ENCODE assay signal across 20 mouse cellular contexts in genomic region chr17:3075166-3075872, GRCm38 (mm10). TPM values are rescaled to one million over a fixed set of nuclear protein-coding genes. Genes with fewer than 3 reads are reported as not detected.
A peak's percentile ranks its signal among the peaks of the same experiment; 100 is the strongest.
DNase-seq lines count a peak whose midpoint lies in the region; ATAC-seq and TF ChIP-seq lines count a peak whose summit lies in the region.
"Had no signal": no experiment of that assay in that cellular context is flagged by ENCODE, and none has a peak within 500 bp of the region (broad histone marks: within the 10 kb centered on the region; RNA-seq: fewer than 3 reads in every experiment).

No protein-coding gene starts in this region.

- 93% methylated on average over 9 of the region's 9 CpGs for WGBS in limb, embryonic 13.5 days
- 94% methylated on average over 9 of the region's 9 CpGs for WGBS in limb, embryonic 10.5 days

- no peaks in the 10 kb centered on the region for H3K4me1 ChIP-seq in limb, embryonic 13.5 days
- H3K4me1 ChIP-seq in limb, embryonic 10.5 days, result no peaks in the 10 kb centered on the region
- H3K4me1 ChIP-seq in MEL (ENCODE audit: control insufficient read depth in 1 of 2, insufficient read depth in 2 of 2, low read length in 2 of 2), result no peaks in the 10 kb centered on the region
- H3K4me1 ChIP-seq: forebrain, embryonic 12.5 days; limb, embryonic 12.5 days; lung, embryonic 15.5 days; megakaryocyte, embryonic 14.5 days had no signal

- no peak overlapping the region for H3K4me3 ChIP-seq in limb, embryonic 13.5 days
- H3K4me3 ChIP-seq in limb, embryonic 10.5 days, result no peak overlapping the region
- no peak overlapping the region for H3K4me3 ChIP-seq in MEL (ENCODE audit: control insufficient read depth in 1 of 2, insufficient read depth in 1 of 2, low read depth in 2 of 2, low read length in 2 of 2)
- H3K4me3 ChIP-seq: forebrain, embryonic 12.5 days; left cerebral cortex, adult 2 months; limb, embryonic 12.5 days; lung, embryonic 15.5 days; megakaryocyte, embryonic 14.5 days had no signal

- no peak for TF ChIP-seq EP300 in MEL (IDR thresholded peaks at IDR 0.05; ENCODE audit: low read depth in 1 of 2, low read length in 2 of 2)

- no peak overlapping the region for H3K4me2 ChIP-seq in limb, embryonic 13.5 days (replicated peaks)
- H3K4me2 ChIP-seq: forebrain, embryonic 12.5 days; heart, embryonic 11.5 days; limb, embryonic 12.5 days; lung, embryonic 15.5 days had no signal

- 0 out of 2 replicates have a peak, but pooled peaks have one; percentile 18 for ATAC-seq in limb, embryonic 13.5 days (ENCODE audit: low FRiP score, low read depth)
- 0 out of 2 replicates have a peak, but pooled peaks have one; percentile 5 for ATAC-seq in megakaryocyte-erythroid progenitor cell, adult 5-6 weeks (replicated peaks; ENCODE audit: low FRiP score, low TSS enrichment, poor library complexity, severe bottlenecking)
- ATAC-seq: hindbrain, embryonic 16.5 days had no signal

- no peak for DNase-seq in limb, embryonic 10.5 days (ENCODE audit: low spot score)
- peak; percentile 21 for DNase-seq in MEL (ENCODE audit: low read depth, low spot score)
- peak; percentile 67 for DNase-seq in ZHBTc4 (ENCODE audit: low read depth, low spot score)
- DNase-seq in spleen, adult 12 weeks (ENCODE audit: low spot score), result no peak
- DNase-seq in adrenal gland, postnatal 10 days, result no peak
- DNase-seq: adrenal gland, postnatal 36 days; embryo, embryonic 11 days; heart, postnatal 14 days; kidney, adult 11 months; kidney, postnatal 10 days had no signal

- H3K9ac ChIP-seq in limb, embryonic 13.5 days, result no peak overlapping the region
- H3K9ac ChIP-seq in MEL (ENCODE audit: control insufficient read depth, low read depth, low read length, poor library complexity, severe bottlenecking), result no peak overlapping the region
- H3K9ac ChIP-seq: forebrain, embryonic 12.5 days; limb, embryonic 12.5 days; lung, embryonic 15.5 days had no signal

- TF ChIP-seq RAD21 in MEL (IDR thresholded peaks at IDR 0.05; ENCODE audit: low read depth, low read length), result no peak

- no peak for TF ChIP-seq POLR2A in MEL (IDR thresholded peaks at IDR 0.05; ENCODE audit: control insufficient read depth in 1 of 2, insufficient read depth in 1 of 2, low read depth in 1 of 2, low read length in 2 of 2, poor library complexity in 1 of 2)

- no peaks in the 10 kb centered on the region for H3K27me3 ChIP-seq in limb, embryonic 13.5 days
- no peaks in the 10 kb centered on the region for H3K27me3 ChIP-seq in limb, embryonic 10.5 days (ENCODE audit: low read depth, poor library complexity, severe bottlenecking)
- H3K27me3 ChIP-seq in MEL (ENCODE audit: control insufficient read depth in 1 of 2, insufficient read depth in 2 of 2, low read length in 2 of 2), result no peaks in the 10 kb centered on the region
- H3K27me3 ChIP-seq: CH12.LX; forebrain, embryonic 12.5 days; limb, embryonic 12.5 days; lung, embryonic 15.5 days; megakaryocyte, embryonic 14.5 days had no signal

- no peak for TF ChIP-seq CTCF in MEL (IDR thresholded peaks at IDR 0.05 in 2 of 3, conservative IDR thresholded peaks at IDR 0.05 in 1 of 3; ENCODE audit: control insufficient read depth in 1 of 3, insufficient read depth in 1 of 3, low read depth in 2 of 3, low read length in 3 of 3, poor library complexity in 1 of 3, severe bottlenecking in 1 of 3)

- H3K9me3 ChIP-seq in limb, embryonic 13.5 days, result peaks cover 19% of the 10 kb centered on the region; the same call in 1 of the 2 replicates
- peaks cover 10% of the 10 kb centered on the region; the same call in 1 of the 2 replicates for H3K9me3 ChIP-seq in limb, embryonic 10.5 days (replicated peaks)
- H3K9me3 ChIP-seq in MEL (replicated peaks; ENCODE audit: insufficient read depth, low read length), result no peaks in the 10 kb centered on the region
- H3K9me3 ChIP-seq: lung, embryonic 15.5 days; megakaryocyte, embryonic 14.5 days had no signal

- H3K27ac ChIP-seq in limb, embryonic 13.5 days, result no peak overlapping the region
- no peak overlapping the region for H3K27ac ChIP-seq in limb, embryonic 10.5 days
- no peak overlapping the region for H3K27ac ChIP-seq in MEL (ENCODE audit: control insufficient read depth, low read depth, low read length)
- H3K27ac ChIP-seq: forebrain, embryonic 12.5 days; left cerebral cortex, adult 2 months; limb, embryonic 12.5 days; lung, embryonic 15.5 days had no signal

- H3K36me3 ChIP-seq in limb, embryonic 13.5 days, result peaks cover 64% of the 10 kb centered on the region
- H3K36me3 ChIP-seq in limb, embryonic 10.5 days, result peaks cover 71% of the 10 kb centered on the region
- no peaks in the 10 kb centered on the region for H3K36me3 ChIP-seq in MEL (ENCODE audit: control insufficient read depth in 1 of 2, insufficient read depth in 2 of 2, low read length in 2 of 2)

- no peaks in the 10 kb centered on the region for H3K79me2 ChIP-seq in MEL (ENCODE audit: control insufficient read depth, insufficient read depth, low read length, poor library complexity)

TF ChIP-seq in MEL, 35 proteins besides CTCF, POLR2A, EP300 and RAD21:
- TF ChIP-seq ZNF384 (IDR thresholded peaks at IDR 0.05; ENCODE audit: low read depth, low read length) (no peak), HCFC1 (IDR thresholded peaks at IDR 0.05; ENCODE audit: low read depth, low read length) (no peak), MEF2A (IDR thresholded peaks at IDR 0.05; ENCODE audit: extremely low read depth, insufficient replicate concordance, low read depth, low read length, poor library complexity, severe bottlenecking) (no peak), TBP (IDR thresholded peaks at IDR 0.05; ENCODE audit: low read depth, low read length) (no peak), USF2 (IDR thresholded peaks at IDR 0.05; ENCODE audit: borderline replicate concordance in 1 of 2, insufficient read depth in 1 of 2, low read depth in 1 of 2, low read length in 2 of 2) (no peak), NELFE (IDR thresholded peaks at IDR 0.05; ENCODE audit: low read depth, low read length) (no peak), CHD1 (IDR thresholded peaks at IDR 0.05; ENCODE audit: low read depth, low read length) (no peak), ZKSCAN1 (IDR thresholded peaks at IDR 0.05; ENCODE audit: low read depth, low read length) (no peak), SMC3 (IDR thresholded peaks at IDR 0.05; ENCODE audit: low read depth, low read length) (no peak), JUND (IDR thresholded peaks at IDR 0.05; ENCODE audit: low read depth, low read length) (no peak), POLR2AphosphoS5 (IDR thresholded peaks at IDR 0.05; ENCODE audit: borderline replicate concordance, low read depth, low read length) (no peak)

RNA-seq across cellular contexts. Expression of gene Scaf8, which starts 39.5 kb away (rescaled TPM):
- 21.0 and 22.4 TPM in 2 replicates for polyA plus RNA-seq in limb, embryonic 13.5 days (2015; fragmentation: Nextera tagmentation; extraction: Ambion mirVana)
- polyA plus RNA-seq in limb, embryonic 10.5 days (2016; fragmentation: Nextera tagmentation; extraction: Ambion mirVana), result 23.1 and 27.1 TPM in 2 replicates
- 14.4 and 14.8 TPM in 2 replicates for total RNA-seq in MEL (2012; rRNA removed)
- 10 to 100 TPM in 1 of 2 experiments, not detected in 1; 24.6 TPM for polyA plus RNA-seq in MEL (2012; ENCODE audit: insufficient read depth in 1 of 2, insufficient read length in 2 of 2, low read depth in 1 of 2, low replicate concordance in 2 of 2, missing spikeins in 1 of 2)
- total RNA-seq in megakaryocyte-erythroid progenitor cell, adult 5-6 weeks (2014; fragmentation: Nextera tagmentation), result 52.0 and 61.2 TPM in 2 replicates
- 40.1 and 52.9 TPM in 2 replicates for total RNA-seq in megakaryocyte-erythroid progenitor cell, adult 5-6 weeks (2017)
- total RNA-seq in adrenal gland, postnatal 10 days (2021), result 10 to 100 TPM; 37.8 to 43.7 TPM

Comparison
In these comparisons a context has a peak if more than half of its experiments do, and no peak if none do; other contexts are left out.
1. DNase-seq: peak in MEL (single experiment) and ZHBTc4 (single experiment); none in limb, embryonic 10.5 days (single experiment), spleen, adult 12 weeks (single experiment) and adrenal gland, postnatal 10 days (single experiment).